Mouse (Mus musculus) brain, adult 2 months (tissue): ENCODE results near the gene Rpsa.

ENCODE experiments used
- DNase-seq: peaks from one replicate; pipeline ENCODE4 v3.0.0; 2011; ENCODE audit warnings: low read depth, low spot score

Rpsa gene

GRCm38 (mm10) chr9:120167826-120168225, 40.3 kb downstream of the Rpsa start:
- DNase-seq: no peak

- DNase-seq: peak; percentile 70
These were observed 43.8 kb downstream of the Rpsa start for GRCm38 (mm10) chr9:120171295-120171694.

- DNase-seq: peak; percentile 86
These were observed 47.1 kb downstream of the Rpsa start for GRCm38 (mm10) chr9:120174436-120175137.

GRCm38 (mm10) chr9:120178813-120179212, 51.3 kb downstream of the Rpsa start:
- peak; percentile 50 for DNase-seq
